Mouse (Mus musculus) small intestine, adult 2 months (tissue): ENCODE data around the gene Mgarp. TPM values are rescaled to one million over a fixed set of nuclear protein-coding genes. Genes with fewer than 3 reads are reported as not detected.

Source experiments
- H3K27ac ChIP-seq: fragments of 200-500 bp; 2 replicates; pipeline ENCODE4 v1.5.1; 2012; ENCODE audit warnings: low read depth, low read length, control low read depth, inconsistent platforms; ENCODE audit not compliant: insufficient read depth
- H3K27me3 ChIP-seq: fragments of 200-500 bp; 2 replicates; pipeline ENCODE4 v1.6.1; 2012; ENCODE audit warnings: mild to moderate bottlenecking, moderate library complexity, low read length, inconsistent platforms; ENCODE audit not compliant: control insufficient read depth, insufficient read depth
- H3K36me3 ChIP-seq: fragments of 200-500 bp; 2 replicates; pipeline ENCODE4 v1.6.1; 2012; ENCODE audit warnings: mild to moderate bottlenecking, low read length, control low read depth, inconsistent platforms; ENCODE audit not compliant: control insufficient read depth, insufficient read depth
- H3K4me1 ChIP-seq: fragments of 200-500 bp; 2 replicates; pipeline ENCODE4 v1.6.1; 2012; ENCODE audit warnings: low read length, inconsistent platforms, mixed read lengths; ENCODE audit not compliant: control insufficient read depth, insufficient read depth, insufficient read length
- H3K4me3 ChIP-seq: fragments of 200-500 bp; 2 replicates; pipeline ENCODE4 v1.5.1; 2012; ENCODE audit warnings: low read depth, mild to moderate bottlenecking, control low read depth, inconsistent platforms, low read length, moderate library complexity
- CTCF ChIP-seq: fragments of 200-500 bp; IDR thresholded peaks from 2 replicates; pipeline ENCODE4 v1.5.1; 2012; ENCODE audit warnings: low read depth, mild to moderate bottlenecking, control low read depth, inconsistent platforms, low read length, moderate library complexity, mixed read lengths; ENCODE audit not compliant: insufficient replicate concordance, insufficient read length; ENCODE audit errors: extremely low read depth
- POLR2A ChIP-seq: fragments of 200-500 bp; IDR thresholded peaks from 2 replicates; pipeline ENCODE4 v1.6.1; 2012; ENCODE audit warnings: low read depth, mild to moderate bottlenecking, control low read depth, inconsistent platforms, low read length, moderate library complexity
- WGBS: fragments of 180-500 bp; shearing (Covaris S2); methylation state at CpG from one replicate; pipeline ENCODE4 v1.1.7; 2018; 5-methylcytosine and 5-hydroxymethylcytosine counted together
- polyA plus RNA-seq: library from polyadenylated mRNA; depleted of rRNA; stranded (reverse); fragments of >200 nt; gene quantifications from 2 replicates; pipeline ENCODE4 v1.2.3, GENCODE M21; 2012; rRNA removed

Mgarp gene
- polyA plus RNA-seq, 1 experiment, result 0.37 TPM

DNA sequence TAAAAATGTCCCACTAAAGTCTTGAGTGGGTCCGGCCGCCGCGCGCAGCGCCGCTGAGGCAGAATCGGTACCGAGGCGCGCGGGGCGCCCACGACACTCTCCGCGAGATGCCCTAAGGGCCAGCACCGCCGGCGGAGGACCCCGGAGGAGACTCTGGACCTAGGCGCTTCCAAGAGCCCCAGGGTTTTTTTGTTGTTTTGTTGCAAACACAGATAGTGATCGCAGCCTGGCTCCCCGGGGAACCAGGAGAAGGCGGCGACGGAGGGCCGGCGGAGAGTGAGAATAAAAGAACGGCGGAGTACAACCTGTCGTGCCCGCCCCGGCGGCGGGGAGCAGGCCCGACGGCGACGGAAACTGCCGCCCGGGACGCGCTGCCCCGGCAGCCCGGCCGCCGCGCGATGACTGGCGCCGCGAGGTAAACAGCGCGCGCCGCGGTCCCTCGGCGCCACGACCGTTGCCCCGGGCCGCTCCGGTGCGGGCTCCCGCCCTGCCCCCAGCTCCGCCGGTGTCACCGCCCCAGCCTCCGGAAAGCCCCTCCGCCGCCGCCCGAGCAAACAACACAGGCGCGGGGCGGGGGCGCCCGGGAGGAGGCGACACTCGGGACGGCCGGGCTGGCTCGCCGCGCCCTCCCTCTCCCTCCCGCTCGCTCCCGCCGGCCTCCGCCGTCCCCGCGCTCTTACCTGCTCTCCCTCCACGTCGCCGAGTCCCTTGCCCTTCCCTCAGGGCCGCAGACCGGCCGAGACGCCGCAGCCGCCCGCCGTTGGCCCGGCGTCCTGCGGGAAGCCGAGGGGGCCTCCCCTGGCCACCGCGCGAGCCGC lies 56.6 kb downstream of the Mgarp start:
- H3K27ac ChIP-seq, result peak overlapping the region; percentile 88
- WGBS, result 1% methylated on average over 112 of the region's 113 CpGs
- H3K36me3 ChIP-seq, result no peaks in the 10 kb centered on the region
- TF ChIP-seq CTCF (0 out of 2 replicates have a peak, but pooled peaks have one; percentile 4), POLR2A (no peak)
- peak overlapping the region; percentile 87 for H3K4me3 ChIP-seq
- H3K27me3 ChIP-seq, result no peaks in the 10 kb centered on the region
- peaks cover 7% of the 10 kb centered on the region for H3K4me1 ChIP-seq

DNA sequence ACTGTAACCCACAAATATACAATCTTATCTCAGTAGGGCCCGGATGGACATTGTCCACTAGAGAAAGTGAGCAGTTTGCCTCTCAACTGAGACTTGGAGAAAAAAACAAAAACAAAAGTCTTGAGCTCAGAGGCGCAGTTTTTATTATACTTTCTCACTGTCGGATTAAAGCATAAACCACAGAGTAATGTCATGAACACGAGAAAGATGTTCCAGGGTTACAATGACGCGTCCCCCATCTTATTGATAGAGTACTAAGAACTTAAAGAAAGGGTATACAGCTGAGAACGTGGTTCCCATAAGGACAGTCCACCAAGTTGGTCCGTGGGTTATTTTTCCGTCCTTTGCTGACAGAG lies 57.2 kb downstream of the Mgarp start:
- Histone ChIP-seq H3K4me3 (peak overlapping the region; percentile 87), H3K27me3 (no peaks in the 10 kb centered on the region), H3K4me1 (peaks cover 7% of the 10 kb centered on the region), H3K36me3 (no peaks in the 10 kb centered on the region), H3K27ac (peak overlapping the region; percentile 88)
- TF ChIP-seq POLR2A, result no peak
- TF ChIP-seq CTCF, result no peak
- WGBS, result under 1% methylated on average over 9 of the region's 9 CpGs

Other genes with a start within 250 kb of the Mgarp start
- gene Noct, start 172.3 kb downstream of the Mgarp start, polyA plus RNA-seq, result 19.2 and 56.2 TPM in 2 replicates
- gene Elf2, start 56.1 kb downstream of the Mgarp start, polyA plus RNA-seq, result 10.6 and 21.2 TPM in 2 replicates
- 81.3 and 208 TPM in 2 replicates for gene Ndufc1, start 12.2 kb upstream of the Mgarp start, polyA plus RNA-seq
- 0.37 and 0.77 TPM in 2 replicates for gene Naa15, start 18.4 kb upstream of the Mgarp start, polyA plus RNA-seq
- 4.3 and 5.8 TPM in 2 replicates for gene Rab33b, start 87.2 kb upstream of the Mgarp start, polyA plus RNA-seq
- 4.3 and 8.9 TPM in 2 replicates for gene Setd7, start 164.1 kb upstream of the Mgarp start, polyA plus RNA-seq